Mouse (Mus musculus): Measurements from ENCODE around the gene Cd27. TPM values are rescaled to one million over a fixed set of nuclear protein-coding genes. Genes with fewer than 3 reads are reported as not detected.

Gene Cd27
- polyA plus RNA-seq, 1 experiment from 2014 or later, result 3.3 TPM

DNA sequence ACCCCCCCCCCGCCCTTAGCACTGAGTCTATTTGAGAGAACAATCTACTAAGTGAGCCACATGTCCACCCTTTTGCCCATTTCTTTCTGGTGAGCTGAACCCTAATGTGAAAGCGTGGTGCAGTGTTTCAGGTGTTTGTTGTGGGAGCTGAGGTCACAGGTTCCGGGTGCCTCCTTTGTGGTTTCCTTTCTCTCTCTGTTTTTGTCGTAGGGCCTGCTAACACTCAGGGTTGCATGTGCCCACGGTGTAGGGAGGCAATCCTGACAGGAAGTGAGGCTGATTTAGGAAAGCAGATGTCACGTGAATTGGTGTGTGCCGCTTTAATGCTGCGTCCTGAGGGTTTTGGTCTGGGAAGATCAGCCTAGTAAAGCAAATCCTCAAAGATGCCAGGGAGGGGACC, 4.8 kb upstream of the Cd27 start:
- no peaks in the 10 kb centered on the region for H3K9me3 ChIP-seq (replicated peaks)
- H3K27ac ChIP-seq (replicated peaks), result no peak overlapping the region
- 75% methylated on average over 8 of the region's 8 CpGs for WGBS
- H3K9ac ChIP-seq, result no peak overlapping the region
- H3K36me3 ChIP-seq, result no peaks in the 10 kb centered on the region
- H3K27me3 ChIP-seq, result no peaks in the 10 kb centered on the region
- H3K4me2 ChIP-seq (replicated peaks), result no peak overlapping the region
- H3K4me1 ChIP-seq, result no peaks in the 10 kb centered on the region
- ATAC-seq (ENCODE audit: insufficient number of reproducible peaks, low FRiP score, low TSS enrichment, low read depth), result no peak
- no peak overlapping the region for H3K4me3 ChIP-seq (replicated peaks)

DNA sequence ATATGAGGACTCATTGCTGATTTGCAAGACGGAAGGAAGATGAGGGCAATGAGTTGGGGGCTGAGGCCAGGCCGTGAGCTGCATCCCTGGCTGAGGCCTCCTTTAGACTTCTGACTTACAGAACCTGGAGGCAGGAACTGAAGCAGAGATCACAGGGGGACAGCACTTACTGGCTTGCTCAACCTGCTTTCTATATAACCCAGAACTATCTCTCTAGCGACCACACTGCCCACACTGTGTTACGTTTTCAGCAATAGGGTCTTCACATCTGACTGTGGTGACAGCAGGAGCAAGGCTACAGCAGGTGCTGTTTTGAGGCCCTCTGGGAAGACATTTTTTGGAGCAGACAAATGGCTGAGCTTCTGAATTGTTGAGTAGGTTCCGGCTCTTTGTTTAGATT, 3.8 kb upstream of the Cd27 start:
- no peaks in the 10 kb centered on the region for H3K36me3 ChIP-seq
- no peak overlapping the region for H3K4me3 ChIP-seq (replicated peaks)
- 83% methylated on average over 5 of the region's 5 CpGs for WGBS
- no peak overlapping the region for H3K27ac ChIP-seq (replicated peaks)
- H3K4me1 ChIP-seq, result no peaks in the 10 kb centered on the region
- no peaks in the 10 kb centered on the region for H3K27me3 ChIP-seq
- H3K4me2 ChIP-seq (replicated peaks), result no peak overlapping the region
- H3K9me3 ChIP-seq (replicated peaks), result no peaks in the 10 kb centered on the region
- no peak overlapping the region for H3K9ac ChIP-seq
- ATAC-seq (ENCODE audit: insufficient number of reproducible peaks, low FRiP score, low TSS enrichment, low read depth), result no peak

DNA sequence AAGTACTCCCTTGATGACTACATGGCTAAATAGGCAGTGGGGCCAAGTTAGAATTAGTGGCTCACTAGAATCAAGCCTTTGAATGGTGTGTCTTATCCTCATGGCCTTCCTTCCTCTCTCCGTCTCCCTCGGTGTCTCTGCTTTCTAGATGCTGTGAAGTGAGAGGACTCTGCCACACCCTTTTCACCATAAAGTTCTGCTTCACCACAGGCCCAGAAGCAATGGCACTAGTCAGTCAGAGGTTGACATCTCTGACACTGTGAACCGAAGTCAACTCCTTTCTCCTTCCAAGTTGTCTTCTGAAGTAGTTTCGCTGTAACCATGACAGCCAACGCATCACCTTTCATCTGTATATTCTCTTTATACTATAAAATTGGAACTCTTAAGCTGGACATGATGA, 2.7 kb upstream of the Cd27 start:
- Histone ChIP-seq H3K36me3 (no peaks in the 10 kb centered on the region), H3K9ac (no peak overlapping the region), H3K4me3 (replicated peaks) (no peak overlapping the region), H3K9me3 (replicated peaks) (no peaks in the 10 kb centered on the region), H3K27ac (replicated peaks) (no peak overlapping the region), H3K4me2 (replicated peaks) (no peak overlapping the region), H3K27me3 (no peaks in the 10 kb centered on the region), H3K4me1 (0 out of 2 replicates have a peak, but pooled peaks cover under 1% of the 10 kb centered on the region)
- WGBS, result 87% methylated on average over 5 of the region's 5 CpGs
- ATAC-seq (ENCODE audit: insufficient number of reproducible peaks, low FRiP score, low TSS enrichment, low read depth), result no peak

DNA sequence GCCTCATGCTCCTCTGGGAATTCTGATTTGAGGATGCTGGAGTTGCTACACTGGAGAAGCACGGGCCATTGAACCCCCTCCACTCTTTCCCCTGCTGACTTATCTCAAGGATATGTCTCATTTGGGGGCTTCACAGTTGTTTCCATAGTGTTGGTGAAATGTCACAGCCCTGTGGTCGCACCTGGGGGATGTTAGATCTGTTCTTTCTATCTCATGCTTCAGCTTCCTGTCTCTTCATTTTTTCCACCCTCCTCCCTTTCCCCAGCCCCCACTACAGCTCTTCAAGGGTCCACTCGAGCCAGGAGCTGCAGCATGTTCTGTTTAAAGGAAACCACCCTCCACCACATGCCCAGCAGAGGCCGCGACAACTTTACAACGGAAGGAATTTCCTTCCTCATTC, 1.6 kb upstream of the Cd27 start:
- Histone ChIP-seq H3K4me1 (peaks cover 9% of the 10 kb centered on the region; the same call in 1 of the 2 replicates), H3K9ac (no peak overlapping the region), H3K9me3 (replicated peaks) (no peaks in the 10 kb centered on the region), H3K4me3 (replicated peaks) (no peak overlapping the region), H3K27ac (replicated peaks) (no peak overlapping the region), H3K27me3 (no peaks in the 10 kb centered on the region), H3K4me2 (replicated peaks) (no peak overlapping the region), H3K36me3 (no peaks in the 10 kb centered on the region)
- 53% methylated on average over 6 of the region's 6 CpGs for WGBS
- no peak for ATAC-seq (ENCODE audit: insufficient number of reproducible peaks, low FRiP score, low TSS enrichment, low read depth)

DNA sequence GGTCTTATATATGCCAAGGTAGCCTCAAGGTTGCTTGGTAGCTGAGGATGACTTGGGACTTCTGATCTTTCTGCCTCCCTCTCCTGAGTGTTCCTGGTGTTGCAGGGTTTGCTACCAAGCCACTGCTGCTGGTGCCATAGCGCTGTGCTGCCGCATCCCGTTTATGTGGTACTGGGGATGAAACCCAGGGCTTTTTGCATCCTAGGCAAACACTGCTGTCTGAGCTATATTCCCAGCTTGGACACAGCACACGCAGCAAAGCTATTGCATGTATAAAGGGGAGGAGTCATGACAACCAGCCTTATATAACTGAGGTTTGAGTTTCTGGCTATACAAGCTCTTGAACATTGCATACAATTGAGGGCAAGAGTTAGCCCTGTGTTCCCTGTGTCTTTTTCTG, 611 bp upstream of the Cd27 start:
- no peaks in the 10 kb centered on the region for H3K27me3 ChIP-seq
- H3K4me1 ChIP-seq, result peaks cover 9% of the 10 kb centered on the region
- no peak for ATAC-seq (ENCODE audit: insufficient number of reproducible peaks, low FRiP score, low TSS enrichment, low read depth)
- no peak overlapping the region for H3K4me3 ChIP-seq (replicated peaks)
- WGBS, result 78% methylated on average over 4 of the region's 4 CpGs
- H3K4me2 ChIP-seq (replicated peaks), result no peak overlapping the region
- no peak overlapping the region for H3K9ac ChIP-seq
- H3K27ac ChIP-seq (replicated peaks), result no peak overlapping the region
- H3K36me3 ChIP-seq, result no peaks in the 10 kb centered on the region
- no peaks in the 10 kb centered on the region for H3K9me3 ChIP-seq (replicated peaks)

GRCm38 (mm10) chr6:125236341-125236740, 469 bp downstream of the Cd27 start:
- no peak overlapping the region for H3K9ac ChIP-seq
- no peaks in the 10 kb centered on the region for H3K9me3 ChIP-seq (replicated peaks)
- WGBS, result 71% methylated on average over 6 of the region's 6 CpGs

GRCm38 (mm10) chr6:125234520-125234828, 2.3 kb downstream of the Cd27 start:
- Histone ChIP-seq H3K36me3 (no peaks in the 10 kb centered on the region), H3K9me3 (replicated peaks) (no peaks in the 10 kb centered on the region), H3K9ac (no peak overlapping the region), H3K27ac (replicated peaks) (no peak overlapping the region), H3K4me1 (peaks cover 26% of the 10 kb centered on the region), H3K4me2 (replicated peaks) (no peak overlapping the region), H3K27me3 (no peaks in the 10 kb centered on the region), H3K4me3 (replicated peaks) (no peak overlapping the region)
- no peak for ATAC-seq (ENCODE audit: insufficient number of reproducible peaks, low FRiP score, low TSS enrichment, low read depth)
- 56% methylated on average over 5 of the region's 5 CpGs for WGBS

More at GRCm38 (mm10) chr6:125236341-125236740, 469 bp downstream of the Cd27 start:
- H3K36me3 ChIP-seq, result no peaks in the 10 kb centered on the region
- no peak overlapping the region for H3K27ac ChIP-seq (replicated peaks)
- no peak for ATAC-seq (ENCODE audit: insufficient number of reproducible peaks, low FRiP score, low TSS enrichment, low read depth)
- no peak overlapping the region for H3K4me2 ChIP-seq (replicated peaks)
- H3K4me1 ChIP-seq, result peaks cover 18% of the 10 kb centered on the region
- H3K27me3 ChIP-seq, result no peaks in the 10 kb centered on the region
- H3K4me3 ChIP-seq (replicated peaks), result no peak overlapping the region

DNA sequence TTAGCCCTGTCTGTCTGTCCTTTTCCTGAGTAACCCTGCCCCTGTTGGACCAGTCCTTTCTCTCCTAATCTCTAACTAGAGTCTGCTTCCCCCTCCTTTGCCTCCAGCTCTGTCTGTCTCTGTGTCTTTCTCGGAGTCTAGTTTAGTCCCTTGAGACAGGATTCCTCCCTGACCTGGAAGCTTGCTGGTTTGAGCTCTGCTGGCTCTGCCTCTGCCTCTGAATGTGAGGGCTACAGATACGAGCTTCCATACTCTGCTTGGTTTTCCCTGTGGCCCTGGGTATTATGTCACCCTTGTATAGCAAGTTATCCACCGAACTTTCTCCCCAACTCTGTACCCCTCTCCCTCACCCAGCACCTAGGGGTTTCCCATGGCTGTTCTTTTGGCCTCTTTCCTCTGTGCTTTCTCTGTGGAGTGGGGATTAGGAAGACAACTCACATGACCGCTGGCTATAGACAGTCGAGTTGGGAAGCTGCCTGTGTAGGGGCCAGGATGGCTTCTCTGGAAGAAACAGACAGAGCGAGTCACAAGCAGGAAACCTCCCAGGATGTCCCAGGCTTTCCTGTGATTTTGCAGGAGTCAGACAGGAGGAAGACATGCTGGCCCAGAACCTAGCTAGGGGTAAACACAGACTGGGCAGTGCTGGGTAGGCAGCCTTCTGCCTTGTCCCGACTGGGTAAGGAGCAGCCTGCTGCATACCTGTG, 2.8 kb downstream of the Cd27 start:
- no peaks in the 10 kb centered on the region for H3K27me3 ChIP-seq
- no peak overlapping the region for H3K9ac ChIP-seq
- H3K27ac ChIP-seq (replicated peaks), result no peak overlapping the region
- H3K36me3 ChIP-seq, result no peaks in the 10 kb centered on the region
- ATAC-seq (ENCODE audit: insufficient number of reproducible peaks, low FRiP score, low TSS enrichment, low read depth), result no peak
- no peaks in the 10 kb centered on the region for H3K9me3 ChIP-seq (replicated peaks)
- WGBS, result 48% methylated on average over 7 of the region's 7 CpGs
- no peak overlapping the region for H3K4me2 ChIP-seq (replicated peaks)
- no peak overlapping the region for H3K4me3 ChIP-seq (replicated peaks)
- peaks cover 26% of the 10 kb centered on the region for H3K4me1 ChIP-seq

GRCm38 (mm10) chr6:125232516-125232915, 4.3 kb downstream of the Cd27 start:
- 79% methylated on average over 6 of the region's 6 CpGs for WGBS
- H3K36me3 ChIP-seq, result no peaks in the 10 kb centered on the region
- peaks cover 26% of the 10 kb centered on the region for H3K4me1 ChIP-seq
- no peak overlapping the region for H3K4me3 ChIP-seq (replicated peaks)
- H3K9me3 ChIP-seq (replicated peaks), result no peaks in the 10 kb centered on the region
- no peak overlapping the region for H3K27ac ChIP-seq (replicated peaks)
- ATAC-seq (ENCODE audit: insufficient number of reproducible peaks, low FRiP score, low TSS enrichment, low read depth), result no peak
- H3K9ac ChIP-seq, result no peak overlapping the region
- no peak overlapping the region; the same call in 1 of the 2 replicates for H3K4me2 ChIP-seq (replicated peaks)
- no peaks in the 10 kb centered on the region for H3K27me3 ChIP-seq

DNA sequence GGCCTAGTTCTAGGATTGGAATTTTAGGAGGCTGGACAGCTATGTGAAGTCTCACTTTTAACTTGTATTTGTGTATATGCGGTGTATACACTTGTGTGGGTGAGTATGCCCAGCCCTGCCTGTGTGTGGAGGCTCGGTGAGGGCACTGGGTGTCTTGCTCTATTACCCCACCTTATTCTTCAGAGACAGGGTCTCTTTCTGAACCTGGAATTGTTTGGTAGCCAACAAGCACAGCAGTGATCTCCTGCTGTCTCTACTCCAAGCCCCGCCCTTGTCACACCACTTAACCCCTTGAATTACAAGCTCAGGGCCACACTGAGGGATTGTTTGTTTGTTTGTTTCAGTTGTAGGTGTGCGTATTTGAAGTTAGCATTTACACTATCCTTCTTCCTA, 4.8 kb downstream of the Cd27 start:
- H3K27me3 ChIP-seq, result no peaks in the 10 kb centered on the region
- peaks cover 26% of the 10 kb centered on the region for H3K4me1 ChIP-seq
- H3K27ac ChIP-seq (replicated peaks), result no peak overlapping the region
- H3K4me3 ChIP-seq (replicated peaks), result peak overlapping the region; percentile 52
- ATAC-seq (ENCODE audit: insufficient number of reproducible peaks, low FRiP score, low TSS enrichment, low read depth), result no peak
- no peaks in the 10 kb centered on the region for H3K9me3 ChIP-seq (replicated peaks)
- WGBS, result 51% methylated on average over 4 of the region's 4 CpGs
- H3K36me3 ChIP-seq, result no peaks in the 10 kb centered on the region
- H3K9ac ChIP-seq, result peak overlapping the region; percentile 60; the same call in 1 of the 2 replicates
- peak overlapping the region; percentile 94 for H3K4me2 ChIP-seq (replicated peaks)

GRCm38 (mm10) chr6:125231117-125232044, 5.4 kb downstream of the Cd27 start, which contains the start of gene Tapbpl:
Tapbpl (minus strand) TSS chr6:125231860.
- Histone ChIP-seq H3K9ac (peak within 1 kb of the TSS; percentile 60), H3K27me3 (no peaks in the 10 kb centered on the region), H3K9me3 (replicated peaks) (no peaks in the 10 kb centered on the region), H3K4me3 (replicated peaks) (peak within 1 kb of the TSS; percentile 52), H3K4me1 (peaks cover 26% of the 10 kb centered on the region), H3K4me2 (replicated peaks) (peak within 1 kb of the TSS; percentile 94), H3K36me3 (no peaks in the 10 kb centered on the region), H3K27ac (replicated peaks) (peak within 1 kb of the TSS; percentile 78)
- 5% methylated on average over 16 of the region's 16 CpGs for WGBS
- ATAC-seq (ENCODE audit: insufficient number of reproducible peaks, low FRiP score, low TSS enrichment, low read depth), result peak; percentile 40; the same call in 1 of the 2 replicates

Measured in embryonic facial prominence, embryonic 15.5 days (tissue).